Mouse (Mus musculus): ENCODE results near the gene Aqp3.
"Not testable (repeated sequence)": the region's sequence is repeated elsewhere in the genome, so short reads cannot be mapped to it uniquely, and the experiment has no call there.

Aqp3 gene

GRCm38 (mm10) chr4:41114358-41115070 is 16.5 kb upstream of the Aqp3 start:
- in situ Hi-C loops (cut with MboI; ENCODE audit: unreplicated experiment in 2 of 2): loop anchor here (5.0 to 25.0 kb wide), 4 partner anchors 52 to 827 kb away; partner anchors contain the start of genes Ndufb6 (in 1 of the 2) and Ubap2 (in 1 of the 2)

- in situ Hi-C loops (cut with MboI; ENCODE audit: unreplicated experiment in 2 of 2): loop anchor here in 1 of 2 experiments (25.0 kb wide), 1 partner anchor 822 kb away; the partner anchor contains the start of gene Ndufb6
Measured at GRCm38 (mm10) chr4:41108717-41109425, 10.9 kb upstream of the Aqp3 start.

- in situ Hi-C loops (cut with MboI; ENCODE audit: unreplicated experiment in 2 of 2): loop anchor here in 1 of 2 experiments (25.0 kb wide), 1 partner anchor 820 kb away; the partner anchor contains the start of gene Ndufb6
Measured at GRCm38 (mm10) chr4:41107440-41107839, 9.5 kb upstream of the Aqp3 start.

GRCm38 (mm10) chr4:41102901-41103300 is 4.9 kb upstream of the Aqp3 start:
- in situ Hi-C loops (cut with MboI; ENCODE audit: unreplicated experiment in 2 of 2): loop anchor here in 1 of 2 experiments (25.0 kb wide), 1 partner anchor 816 kb away; the partner anchor contains the start of gene Ndufb6

GRCm38 (mm10) chr4:41100986-41101385 is 3.0 kb upstream of the Aqp3 start:
- in situ Hi-C loops (cut with MboI; ENCODE audit: unreplicated experiment in 2 of 2): loop anchor here in 1 of 2 experiments (25.0 kb wide), 1 partner anchor 814 kb away; the partner anchor contains the start of gene Ndufb6

GRCm38 (mm10) chr4:41098577-41098951 is 581 bp upstream of the Aqp3 start:
- in situ Hi-C loops (cut with MboI; ENCODE audit: unreplicated experiment in 2 of 2): no loop called here

GRCm38 (mm10) chr4:41097381-41097780 is 602 bp downstream of the Aqp3 start:
- in situ Hi-C loops (cut with MboI; ENCODE audit: unreplicated experiment in 2 of 2): no loop called here

- in situ Hi-C loops (cut with MboI; ENCODE audit: unreplicated experiment in 2 of 2): no loop called here
Measured at GRCm38 (mm10) chr4:41096794-41097193, 1.2 kb downstream of the Aqp3 start.

GRCm38 (mm10) chr4:41096169-41096568 is 1.8 kb downstream of the Aqp3 start:
- in situ Hi-C loops (cut with MboI; ENCODE audit: unreplicated experiment in 2 of 2): no loop called here

- in situ Hi-C loops (cut with MboI; ENCODE audit: unreplicated experiment in 2 of 2): no loop called here
Measured at GRCm38 (mm10) chr4:41094361-41094760, 3.6 kb downstream of the Aqp3 start.

- in situ Hi-C loops (cut with MboI; ENCODE audit: unreplicated experiment in 2 of 2): no loop called here
Measured at GRCm38 (mm10) chr4:41092958-41093357, 5.0 kb downstream of the Aqp3 start.

GRCm38 (mm10) chr4:41091391-41091790 is 6.6 kb downstream of the Aqp3 start:
- in situ Hi-C loops (cut with MboI; ENCODE audit: unreplicated experiment in 2 of 2): no loop called here

GRCm38 (mm10) chr4:41089705-41090104 is 8.3 kb downstream of the Aqp3 start:
- in situ Hi-C loops (cut with MboI; ENCODE audit: unreplicated experiment in 2 of 2): no loop called here

- in situ Hi-C loops (cut with MboI; ENCODE audit: unreplicated experiment in 2 of 2): no loop called here
Measured at GRCm38 (mm10) chr4:41089189-41089588, 8.8 kb downstream of the Aqp3 start.

- in situ Hi-C loops (cut with MboI; ENCODE audit: unreplicated experiment in 2 of 2): no loop called here
Measured at GRCm38 (mm10) chr4:41087459-41088298, 10.3 kb downstream of the Aqp3 start.

- in situ Hi-C loops (cut with MboI; ENCODE audit: unreplicated experiment in 2 of 2): no loop called here
Measured at GRCm38 (mm10) chr4:41086947-41087346, 11.0 kb downstream of the Aqp3 start.

- in situ Hi-C loops (cut with MboI; ENCODE audit: unreplicated experiment in 2 of 2): no loop called here
Measured at GRCm38 (mm10) chr4:41084819-41085218, 13.2 kb downstream of the Aqp3 start.

GRCm38 (mm10) chr4:41082803-41083202 is 15.2 kb downstream of the Aqp3 start:
- in situ Hi-C loops (cut with MboI; ENCODE audit: unreplicated experiment in 2 of 2): not testable (repeated sequence)

- in situ Hi-C loops (cut with MboI; ENCODE audit: unreplicated experiment in 2 of 2): no loop called here
Measured at GRCm38 (mm10) chr4:41081733-41082132, 16.2 kb downstream of the Aqp3 start.

GRCm38 (mm10) chr4:41078726-41079125 is 19.3 kb downstream of the Aqp3 start:
- in situ Hi-C loops (cut with MboI; ENCODE audit: unreplicated experiment in 2 of 2): no loop called here

- in situ Hi-C loops (cut with MboI; ENCODE audit: unreplicated experiment in 2 of 2): loop anchor here in 1 of 2 experiments (25.0 kb wide), 1 partner anchor 1888 kb away; the partner anchor contains the start of gene 1700022I11Rik
Measured at GRCm38 (mm10) chr4:41074461-41074860, 23.5 kb downstream of the Aqp3 start.
